Mouse (Mus musculus): ENCODE results near the gene Hvcn1. TPM values are rescaled to one million over a fixed set of nuclear protein-coding genes. Genes with fewer than 3 reads are reported as not detected.
A peak's percentile ranks its signal among the peaks of the same experiment; 100 is the strongest.

The Hvcn1 gene
- total and polyA plus RNA-seq, 2 experiments = 1.5 to 1.7 TPM

DNA sequence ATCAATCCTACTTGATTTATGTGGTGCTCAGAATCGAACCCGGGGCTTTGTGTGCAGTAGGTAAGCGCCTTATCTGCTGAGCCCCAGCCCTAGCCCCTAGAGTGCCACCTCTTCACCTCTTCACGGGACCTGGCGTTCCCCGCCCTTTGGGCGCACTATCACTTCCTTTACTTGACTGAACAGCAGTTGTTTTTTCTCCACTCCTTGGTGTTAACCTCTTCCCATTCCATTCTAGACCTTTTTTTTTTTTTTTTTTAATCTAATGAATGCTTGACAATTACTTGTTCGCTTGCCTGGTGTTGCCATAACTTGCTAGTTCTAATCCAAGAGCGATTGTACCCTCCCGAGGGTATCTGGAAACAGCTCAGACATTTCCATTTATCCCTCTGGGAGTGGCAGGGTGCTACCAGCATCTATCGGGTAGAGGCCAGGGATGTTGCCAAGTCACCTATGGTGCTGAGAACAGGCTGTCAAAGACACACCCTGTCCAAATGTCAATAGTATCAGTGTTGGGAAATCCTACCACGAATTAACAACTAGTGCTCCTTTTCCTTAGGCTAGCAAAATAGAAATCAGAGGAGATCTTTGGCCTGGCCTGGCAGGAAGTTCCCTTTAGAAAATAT, 73.3 kb downstream of the Hvcn1 start:
- Histone ChIP-seq H3K27me3 (ENCODE audit: control insufficient read depth, insufficient read depth, low read length) (no peaks in the 10 kb centered on the region), H3K9ac (ENCODE audit: low read depth, low read length) (no peak overlapping the region), H3K36me3 (ENCODE audit: control insufficient read depth, insufficient read depth, low read length) (no peaks in the 10 kb centered on the region), H3K4me3 (ENCODE audit: insufficient read depth, low read depth, low read length) (no peak overlapping the region), H3K79me2 (ENCODE audit: control insufficient read depth, insufficient read depth, low read length) (peaks cover 7% of the 10 kb centered on the region; the same call in 1 of the 2 replicates), H3K4me1 (ENCODE audit: control insufficient read depth, insufficient read depth, low read length) (peaks cover 7% of the 10 kb centered on the region), H3K27ac (replicated peaks; ENCODE audit: insufficient read depth, low read depth, low read length) (no peak overlapping the region; the same call in 1 of the 2 replicates)
- TF ChIP-seq CTCF (IDR thresholded peaks at IDR 0.05; ENCODE audit: low read depth, low read length) = no peak
- no peak for TF ChIP-seq POLR2A (IDR thresholded peaks at IDR 0.05; ENCODE audit: extremely low read depth, insufficient read depth, low read length)
- WGBS = 66% methylated on average over 12 of the region's 12 CpGs
- DNase-seq (ENCODE audit: extremely low read depth, low read depth, low spot score) = peak; percentile 90

DNA sequence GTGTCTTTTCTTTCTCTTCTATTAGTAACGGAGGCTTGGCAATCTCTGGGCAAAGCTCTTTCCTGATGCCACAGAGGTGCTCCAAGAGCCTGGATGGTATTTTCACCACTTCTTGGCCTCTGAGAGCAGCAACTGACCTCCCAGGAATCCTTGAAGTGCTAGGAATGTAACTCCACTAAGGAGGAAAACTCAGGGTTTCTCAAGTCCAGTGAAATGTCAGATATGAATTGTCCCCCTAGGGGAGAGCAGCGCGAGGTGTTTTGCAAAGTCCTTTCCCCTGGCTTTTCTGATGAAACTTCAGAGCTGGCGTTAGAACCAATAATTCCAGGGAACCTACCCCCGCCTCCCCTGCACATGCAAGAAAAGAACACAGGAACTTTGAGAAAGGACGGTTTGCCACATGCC, 73.8 kb downstream of the Hvcn1 start:
- Histone ChIP-seq H3K79me2 (ENCODE audit: control insufficient read depth, insufficient read depth, low read length) (peaks cover 11% of the 10 kb centered on the region; the same call in 1 of the 2 replicates), H3K4me1 (ENCODE audit: control insufficient read depth, insufficient read depth, low read length) (peaks cover 4% of the 10 kb centered on the region), H3K4me3 (ENCODE audit: insufficient read depth, low read depth, low read length) (no peak overlapping the region), H3K9ac (ENCODE audit: low read depth, low read length) (no peak overlapping the region), H3K27ac (replicated peaks; ENCODE audit: insufficient read depth, low read depth, low read length) (peak overlapping the region; percentile 41), H3K36me3 (ENCODE audit: control insufficient read depth, insufficient read depth, low read length) (no peaks in the 10 kb centered on the region), H3K27me3 (ENCODE audit: control insufficient read depth, insufficient read depth, low read length) (no peaks in the 10 kb centered on the region)
- 18% methylated on average over 6 of the region's 6 CpGs for WGBS
- no peak for DNase-seq (ENCODE audit: extremely low read depth, low read depth, low spot score)
- TF ChIP-seq CTCF (IDR thresholded peaks at IDR 0.05; ENCODE audit: low read depth, low read length) (no peak), POLR2A (IDR thresholded peaks at IDR 0.05; ENCODE audit: extremely low read depth, insufficient read depth, low read length) (no peak)

DNA sequence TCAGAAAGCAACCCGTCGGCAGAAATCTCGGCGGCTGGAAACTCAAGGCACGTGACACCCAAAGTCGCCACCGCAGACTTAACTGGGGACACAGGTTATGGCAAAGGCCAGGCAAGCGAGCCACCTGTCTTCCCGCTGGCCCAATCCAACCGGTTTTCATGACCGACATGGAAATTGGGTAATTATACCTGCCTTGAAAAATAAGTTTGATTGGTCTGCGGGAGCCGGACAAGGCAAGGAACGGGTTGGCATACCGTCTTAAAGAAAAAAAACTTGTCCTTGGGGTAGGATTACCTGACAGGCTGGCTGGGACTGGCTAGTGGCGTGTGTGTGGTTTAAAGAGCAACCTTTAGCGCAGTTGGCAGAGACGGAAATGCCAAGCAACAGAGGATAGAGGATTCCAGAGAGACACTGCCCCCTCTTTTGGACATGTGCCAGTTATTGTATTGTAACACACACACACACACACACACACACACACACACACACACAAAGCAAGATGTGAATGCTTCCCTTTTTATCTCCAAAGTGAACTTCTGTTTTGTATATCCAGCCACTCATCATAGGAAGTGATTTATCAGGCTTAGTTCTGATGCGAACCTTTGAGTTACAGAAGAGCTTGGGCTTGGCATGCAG, 74.3 kb downstream of the Hvcn1 start:
- H3K27ac ChIP-seq (replicated peaks; ENCODE audit: insufficient read depth, low read depth, low read length) = peak overlapping the region; percentile 41; the same call in 1 of the 2 replicates

DNA sequence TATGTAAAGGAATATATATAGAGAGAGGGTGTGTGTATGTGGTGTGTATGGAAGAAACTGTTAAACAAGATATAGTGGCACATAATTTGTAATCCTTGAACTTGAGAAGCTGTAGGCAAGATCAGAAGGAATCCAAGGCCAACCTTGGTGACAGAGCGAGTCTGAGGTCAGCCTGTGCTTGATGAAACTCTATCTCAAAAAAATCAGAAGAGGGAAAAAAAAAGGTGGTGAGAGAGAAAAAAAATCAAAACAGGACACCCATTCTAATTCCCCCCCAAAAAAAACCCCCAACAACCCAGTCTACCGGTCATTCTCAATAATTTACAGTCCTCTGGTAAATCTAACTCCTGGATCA, 77.2 kb downstream of the Hvcn1 start:
- H3K4me1 ChIP-seq (ENCODE audit: control insufficient read depth, insufficient read depth, low read length) = peaks cover 14% of the 10 kb centered on the region

More for the DNA sequence above, 74.3 kb downstream of the Hvcn1 start:
- 0 out of 2 replicates have a peak overlapping the region, but pooled peaks have one; percentile 3 for H3K9ac ChIP-seq (ENCODE audit: low read depth, low read length)
- no peak overlapping the region for H3K4me3 ChIP-seq (ENCODE audit: insufficient read depth, low read depth, low read length)
- H3K79me2 ChIP-seq (ENCODE audit: control insufficient read depth, insufficient read depth, low read length) = peaks cover 12% of the 10 kb centered on the region
- WGBS = 35% methylated on average over 19 of the region's 19 CpGs
- TF ChIP-seq POLR2A (IDR thresholded peaks at IDR 0.05; ENCODE audit: extremely low read depth, insufficient read depth, low read length) (no peak), CTCF (IDR thresholded peaks at IDR 0.05; ENCODE audit: low read depth, low read length) (no peak)
- DNase-seq (ENCODE audit: extremely low read depth, low read depth, low spot score) = no peak
- H3K4me1 ChIP-seq (ENCODE audit: control insufficient read depth, insufficient read depth, low read length) = peaks cover 5% of the 10 kb centered on the region
- H3K27me3 ChIP-seq (ENCODE audit: control insufficient read depth, insufficient read depth, low read length) = no peaks in the 10 kb centered on the region
- no peaks in the 10 kb centered on the region for H3K36me3 ChIP-seq (ENCODE audit: control insufficient read depth, insufficient read depth, low read length)

DNA sequence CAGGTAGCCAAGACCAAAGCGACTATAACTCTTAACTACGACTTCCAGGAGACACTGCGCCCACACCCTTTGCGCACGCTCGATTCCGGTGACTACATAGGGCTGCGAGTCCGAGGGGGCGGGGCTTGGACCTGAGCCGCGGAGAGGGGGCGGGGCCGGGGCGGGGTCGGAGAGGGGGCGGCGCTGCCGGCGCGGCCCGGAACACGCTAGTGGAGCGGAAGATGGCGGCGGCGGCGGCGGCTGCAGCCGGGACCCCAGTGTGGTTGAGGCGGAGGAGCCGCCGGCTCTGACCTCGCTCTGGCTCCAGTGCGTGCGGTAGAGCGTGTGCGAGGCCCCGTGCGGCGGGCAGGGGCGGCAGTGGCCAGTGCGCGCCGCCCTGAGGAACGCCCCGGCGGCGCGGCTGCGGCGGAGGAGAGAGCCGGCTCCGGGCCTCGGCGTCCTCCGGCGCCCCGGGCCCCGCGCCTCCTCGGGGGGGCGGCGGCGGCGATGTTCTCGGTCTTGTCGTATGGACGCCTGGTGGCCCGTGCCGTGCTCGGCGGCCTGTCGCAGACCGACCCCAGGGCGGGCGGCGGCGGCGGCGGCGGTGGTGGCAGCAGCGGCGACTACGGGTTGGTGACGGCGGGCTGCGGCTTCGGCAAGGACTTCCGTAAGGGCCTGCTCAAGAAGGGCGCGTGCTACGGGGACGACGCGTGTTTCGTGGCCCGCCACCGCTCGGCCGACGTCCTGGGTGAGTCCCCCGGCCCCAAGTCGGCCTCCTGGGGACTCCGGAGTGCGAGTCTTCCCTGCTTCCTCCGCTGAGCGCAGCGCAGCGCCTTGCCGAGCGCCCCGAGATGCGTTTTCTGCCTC, 77.8 kb downstream of the Hvcn1 start, which contains the start of gene Pptc7:
Gene Pptc7 (plus strand): TSS at position 183 of the 846 bp plus-strand sequence.
- Histone ChIP-seq H3K27ac (replicated peaks; ENCODE audit: insufficient read depth, low read depth, low read length) (peak within 1 kb of the TSS; percentile 64), H3K4me3 (ENCODE audit: insufficient read depth, low read depth, low read length) (peak within 1 kb of the TSS; percentile 93), H3K27me3 (ENCODE audit: control insufficient read depth, insufficient read depth, low read length) (no peaks in the 10 kb centered on the region), H3K4me1 (ENCODE audit: control insufficient read depth, insufficient read depth, low read length) (peaks cover 18% of the 10 kb centered on the region), H3K9ac (ENCODE audit: low read depth, low read length) (peak within 1 kb of the TSS; percentile 100), H3K36me3 (ENCODE audit: control insufficient read depth, insufficient read depth, low read length) (no peaks in the 10 kb centered on the region), H3K79me2 (ENCODE audit: control insufficient read depth, insufficient read depth, low read length) (peaks cover 30% of the 10 kb centered on the region)
- peak; percentile 81 for DNase-seq (ENCODE audit: extremely low read depth, low read depth, low spot score)
- WGBS = under 1% methylated on average over 95 of the region's 114 CpGs
- no peak for TF ChIP-seq CTCF (IDR thresholded peaks at IDR 0.05; ENCODE audit: low read depth, low read length)
- TF ChIP-seq POLR2A (IDR thresholded peaks at IDR 0.05; ENCODE audit: extremely low read depth, insufficient read depth, low read length) = peak; percentile 65; the same call in 1 of the 2 replicates

More for the DNA sequence above, 77.2 kb downstream of the Hvcn1 start:
- Histone ChIP-seq H3K27me3 (ENCODE audit: control insufficient read depth, insufficient read depth, low read length) (no peaks in the 10 kb centered on the region), H3K36me3 (ENCODE audit: control insufficient read depth, insufficient read depth, low read length) (no peaks in the 10 kb centered on the region), H3K4me3 (ENCODE audit: insufficient read depth, low read depth, low read length) (no peak overlapping the region), H3K79me2 (ENCODE audit: control insufficient read depth, insufficient read depth, low read length) (peaks cover 25% of the 10 kb centered on the region), H3K27ac (replicated peaks; ENCODE audit: insufficient read depth, low read depth, low read length) (no peak overlapping the region), H3K9ac (ENCODE audit: low read depth, low read length) (no peak overlapping the region)
- DNase-seq (ENCODE audit: extremely low read depth, low read depth, low spot score) = no peak
- no peak for TF ChIP-seq POLR2A (IDR thresholded peaks at IDR 0.05; ENCODE audit: extremely low read depth, insufficient read depth, low read length)
- no peak for TF ChIP-seq CTCF (IDR thresholded peaks at IDR 0.05; ENCODE audit: low read depth, low read length)
- WGBS = 12% methylated on average over 2 of the region's 2 CpGs

Measured in liver, adult 2 months (tissue).